Mouse (Mus musculus) hindbrain, embryonic 15.5 days (tissue): ENCODE measurements at regions not wholly inside any gene's neighbourhood (a gene's known extent, or its start where the extent isn't known, plus 50 kb on each side); places are given as distances from the start of the nearest gene placed in this dataset.
A peak's percentile ranks its signal among the peaks of the same experiment; 100 is the strongest.
"Not testable (repeated sequence)": the region's sequence is repeated elsewhere in the genome, so short reads cannot be mapped to it uniquely, and the experiment has no call there.

Source experiments
- ATAC-seq: fragments of 200-750 bp; cut with Nextera tagmentation; 2 replicates; pipeline ENCODE4 v1.8.0; 2017; ENCODE audit warnings: low read depth, moderate number of reproducible peaks, moderate TSS enrichment; ENCODE audit not compliant: low FRiP score
- H3K27ac ChIP-seq: fragments of 300-500 bp; sonication (generic); replicated peaks from 2 replicates; pipeline ENCODE4 v1.5.1; 2015; ENCODE audit warnings: mild to moderate bottlenecking, inconsistent platforms
- H3K27me3 ChIP-seq: fragments of 300-500 bp; sonication (generic); 2 replicates; pipeline ENCODE4 v1.6.1; 2015; ENCODE audit warnings: control low read depth, inconsistent platforms
- H3K36me3 ChIP-seq: fragments of 300-500 bp; sonication (generic); 2 replicates; pipeline ENCODE4 v1.6.1; 2015; ENCODE audit warnings: control low read depth, inconsistent platforms
- H3K4me1 ChIP-seq: fragments of 300-500 bp; sonication (generic); replicated peaks from 2 replicates; pipeline ENCODE4 v1.6.1; 2015; ENCODE audit warnings: control low read depth, inconsistent platforms
- H3K4me2 ChIP-seq: fragments of 300-500 bp; sonication (generic); 2 replicates; pipeline ENCODE4 v1.6.1; 2015; ENCODE audit warnings: moderate library complexity, mild to moderate bottlenecking, inconsistent platforms
- H3K4me3 ChIP-seq: fragments of 300-500 bp; sonication (generic); 2 replicates; pipeline ENCODE4 v1.5.1; 2015; ENCODE audit warnings: mild to moderate bottlenecking, inconsistent platforms
- H3K9ac ChIP-seq: fragments of 300-500 bp; sonication (generic); 2 replicates; pipeline ENCODE4 v1.6.1; 2015; ENCODE audit warnings: inconsistent platforms
- H3K9me3 ChIP-seq: fragments of 300-500 bp; sonication (generic); 2 replicates; pipeline ENCODE4 v1.6.1; 2016; ENCODE audit warnings: control low read depth, inconsistent platforms
- WGBS: fragments of 180-500 bp; shearing (Covaris S2); methylation state at CpG from one replicate; pipeline ENCODE4 v1.1.7; 2015; 5-methylcytosine and 5-hydroxymethylcytosine counted together

DNA sequence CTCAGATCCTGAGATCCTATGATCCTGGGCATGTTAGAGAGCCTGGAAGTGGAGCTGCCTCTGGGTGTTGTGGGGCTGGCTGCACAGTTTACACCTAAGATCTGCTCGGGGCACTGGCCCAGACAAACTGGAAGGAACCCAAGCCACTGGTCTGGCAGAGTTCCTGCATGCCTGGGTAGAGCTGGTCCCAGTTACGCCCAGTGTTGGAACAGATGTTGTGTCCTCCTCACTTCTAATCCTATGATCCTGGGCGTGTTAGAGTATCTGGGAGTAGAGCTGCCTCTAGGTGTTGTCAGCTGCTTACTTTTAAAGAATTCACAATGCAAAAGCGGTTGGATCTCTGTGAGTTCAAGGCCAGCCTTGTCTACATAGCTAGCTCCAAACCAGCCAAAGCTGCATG, 67.4 kb upstream of the Nt5e start:
- H3K4me3 ChIP-seq: no peak overlapping the region
- H3K4me1 ChIP-seq: no peaks in the 10 kb centered on the region
- H3K9me3 ChIP-seq: no peaks in the 10 kb centered on the region
- no peaks in the 10 kb centered on the region for H3K36me3 ChIP-seq
- no peak overlapping the region for H3K9ac ChIP-seq
- H3K27ac ChIP-seq: no peak overlapping the region
- H3K27me3 ChIP-seq: no peaks in the 10 kb centered on the region
- H3K4me2 ChIP-seq: no peak overlapping the region
- WGBS: 90% methylated on average over 4 of the region's 4 CpGs
- no peak for ATAC-seq

DNA sequence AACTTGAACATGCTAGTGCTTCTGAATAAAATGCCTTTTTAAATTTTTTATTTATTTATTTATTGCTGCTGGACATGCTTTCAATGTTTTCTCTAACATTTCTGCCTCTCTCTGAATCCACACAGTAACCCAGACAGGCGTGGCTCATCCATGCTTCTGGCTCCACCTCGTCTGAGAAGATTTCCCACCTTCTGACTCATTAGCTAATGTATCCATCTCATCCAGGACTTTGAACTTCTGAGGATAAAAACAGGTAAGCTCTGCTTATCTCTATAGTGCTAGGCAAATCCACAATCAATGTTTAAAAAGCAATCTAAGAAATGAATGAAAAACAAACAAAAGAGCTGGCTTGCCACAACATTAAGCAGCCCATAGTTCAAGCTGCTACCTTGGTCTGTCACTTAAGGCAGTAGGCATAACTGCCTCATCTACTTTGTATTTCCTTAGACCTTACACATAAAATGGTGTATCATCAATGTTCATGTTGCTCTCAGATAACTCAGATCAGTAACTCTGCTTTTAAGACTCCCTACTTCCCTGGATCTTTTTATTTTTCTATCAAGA, 66.8 kb upstream of the Nt5e start:
- H3K4me3 ChIP-seq: no peak overlapping the region
- no peak overlapping the region for H3K27ac ChIP-seq
- 81% methylated on average over 2 of the region's 2 CpGs for WGBS
- no peak overlapping the region for H3K9ac ChIP-seq
- H3K4me2 ChIP-seq: no peak overlapping the region
- H3K9me3 ChIP-seq: no peaks in the 10 kb centered on the region
- no peak for ATAC-seq
- no peaks in the 10 kb centered on the region for H3K27me3 ChIP-seq
- no peaks in the 10 kb centered on the region for H3K36me3 ChIP-seq
- H3K4me1 ChIP-seq: no peaks in the 10 kb centered on the region

DNA sequence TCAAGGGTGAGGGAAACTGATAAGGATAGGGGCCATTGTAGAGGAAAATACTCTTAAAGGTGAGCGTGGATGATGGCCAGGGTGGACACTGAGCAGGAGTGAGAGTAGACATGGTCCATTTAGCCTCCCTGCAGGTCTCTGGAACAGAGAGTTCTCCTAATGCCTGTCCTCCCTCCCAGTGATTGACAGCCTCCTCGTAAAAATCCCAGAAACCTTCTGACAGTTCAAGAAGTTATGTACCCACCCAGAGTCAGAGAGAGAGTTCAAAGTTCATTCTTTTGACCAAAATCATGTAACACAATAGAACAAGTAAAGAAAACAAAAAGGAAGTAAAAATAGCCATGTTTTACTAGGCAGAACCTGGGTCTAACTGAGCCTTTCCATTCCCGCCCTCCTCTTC, 64.5 kb upstream of the Nt5e start:
- H3K27me3 ChIP-seq: no peaks in the 10 kb centered on the region
- WGBS: 72% methylated on average over 3 of the region's 3 CpGs
- ATAC-seq: no peak
- H3K4me2 ChIP-seq: no peak overlapping the region
- no peak overlapping the region for H3K27ac ChIP-seq
- no peak overlapping the region for H3K4me3 ChIP-seq
- no peaks in the 10 kb centered on the region for H3K4me1 ChIP-seq
- no peaks in the 10 kb centered on the region for H3K9me3 ChIP-seq
- no peak overlapping the region for H3K9ac ChIP-seq
- no peaks in the 10 kb centered on the region for H3K36me3 ChIP-seq

DNA sequence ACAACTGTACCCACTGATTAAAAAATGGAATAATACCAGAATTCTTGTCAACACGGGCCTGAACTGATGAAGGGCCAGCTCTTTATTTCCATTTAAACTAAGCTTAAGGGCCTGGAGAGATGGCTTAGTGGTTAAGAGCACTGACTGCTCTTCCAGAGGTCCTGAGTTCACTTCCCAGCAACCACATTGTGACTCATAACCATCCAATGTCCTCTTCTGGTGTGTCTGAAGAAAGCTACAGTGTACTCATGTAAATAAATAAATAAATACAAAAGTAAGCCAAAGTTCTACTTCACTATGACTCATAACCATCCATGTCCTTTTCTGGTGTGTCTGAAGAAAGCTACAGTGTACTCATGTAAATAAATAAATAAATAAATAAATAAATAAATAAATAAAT, 60.7 kb upstream of the Nt5e start:
- not testable (repeated sequence) for H3K27ac ChIP-seq, H3K27me3 ChIP-seq, H3K36me3 ChIP-seq, H3K4me3 ChIP-seq, H3K9ac ChIP-seq, H3K9me3 ChIP-seq, H3K4me1 ChIP-seq, H3K4me2 ChIP-seq, ATAC-seq
- WGBS: 88% methylated on average over 1 of the region's 1 CpGs

DNA sequence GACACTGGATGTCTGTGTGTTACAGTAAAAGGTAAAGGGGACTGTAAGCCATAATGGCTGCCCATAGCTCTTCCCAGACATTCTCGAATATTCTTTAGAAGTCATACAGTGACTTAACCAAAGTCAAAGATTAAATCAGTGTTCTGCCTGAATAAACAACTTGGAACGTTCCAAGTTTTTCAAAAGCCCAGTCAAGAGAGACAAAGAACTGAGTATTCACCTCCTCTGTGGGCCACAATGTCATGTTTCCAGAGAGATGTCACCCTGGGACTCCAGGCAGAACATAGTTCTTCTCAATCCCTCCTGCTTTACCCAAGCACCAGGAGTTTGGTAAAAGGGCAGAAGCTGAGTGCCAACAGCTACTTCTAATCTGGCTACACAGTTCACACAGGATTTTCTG, 58.2 kb upstream of the Nt5e start:
- H3K9ac ChIP-seq: no peak overlapping the region
- no peaks in the 10 kb centered on the region for H3K27me3 ChIP-seq
- H3K9me3 ChIP-seq: no peaks in the 10 kb centered on the region
- no peak for ATAC-seq
- 67% methylated on average over 2 of the region's 2 CpGs for WGBS
- H3K36me3 ChIP-seq: no peaks in the 10 kb centered on the region
- no peak overlapping the region for H3K4me2 ChIP-seq
- no peak overlapping the region for H3K27ac ChIP-seq
- H3K4me3 ChIP-seq: no peak overlapping the region
- no peaks in the 10 kb centered on the region for H3K4me1 ChIP-seq

DNA sequence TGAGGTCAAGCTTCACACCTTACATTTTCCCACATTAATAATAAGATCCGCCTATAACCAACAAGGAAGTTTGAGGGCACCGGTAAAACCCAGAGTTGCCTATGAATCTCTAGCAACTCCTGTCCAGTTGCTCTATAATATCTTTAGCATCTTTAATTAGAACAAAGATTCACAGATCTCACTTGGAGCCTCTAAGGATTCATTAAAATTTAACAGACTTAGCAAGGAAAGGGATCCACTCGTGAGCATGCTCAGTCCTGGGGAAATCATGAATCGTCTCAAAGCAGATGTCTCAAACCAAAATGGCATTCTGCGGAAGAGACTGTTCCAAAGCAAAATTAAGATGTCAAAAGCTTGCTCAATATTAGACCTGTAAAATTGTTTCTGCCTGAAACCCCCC, 57.8 kb upstream of the Nt5e start:
- no peak overlapping the region for H3K27ac ChIP-seq
- no peak overlapping the region for H3K4me2 ChIP-seq
- H3K36me3 ChIP-seq: no peaks in the 10 kb centered on the region
- H3K27me3 ChIP-seq: no peaks in the 10 kb centered on the region
- no peaks in the 10 kb centered on the region for H3K9me3 ChIP-seq
- 82% methylated on average over 5 of the region's 5 CpGs for WGBS
- no peak for ATAC-seq
- no peaks in the 10 kb centered on the region for H3K4me1 ChIP-seq
- no peak overlapping the region for H3K4me3 ChIP-seq
- H3K9ac ChIP-seq: no peak overlapping the region

DNA sequence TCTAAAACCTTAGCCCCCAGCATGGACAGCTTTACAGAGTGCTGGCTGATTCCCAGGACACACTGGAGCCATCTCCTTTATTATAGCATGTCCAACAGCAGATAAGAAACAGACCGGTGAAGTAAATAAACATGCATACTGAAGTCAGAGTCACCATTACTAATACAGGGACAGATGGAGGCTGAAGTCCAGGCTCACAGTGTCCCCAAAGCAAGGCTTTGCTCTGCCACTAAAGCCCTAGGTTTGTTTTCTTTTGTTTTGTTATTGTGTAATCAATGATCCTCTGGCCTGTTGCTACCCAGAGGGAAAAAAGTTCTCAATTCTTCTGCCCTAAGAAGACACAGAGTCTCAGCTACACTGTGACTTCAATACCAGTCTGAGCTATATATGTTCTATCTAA, 56.2 kb upstream of the Nt5e start:
- Histone ChIP-seq H3K4me3 (no peak overlapping the region), H3K9me3 (no peaks in the 10 kb centered on the region), H3K36me3 (no peaks in the 10 kb centered on the region), H3K4me2 (no peak overlapping the region), H3K27me3 (no peaks in the 10 kb centered on the region), H3K27ac (no peak overlapping the region), H3K9ac (no peak overlapping the region), H3K4me1 (no peaks in the 10 kb centered on the region)
- no peak for ATAC-seq
- 90% methylated on average over 1 of the region's 1 CpGs for WGBS

DNA sequence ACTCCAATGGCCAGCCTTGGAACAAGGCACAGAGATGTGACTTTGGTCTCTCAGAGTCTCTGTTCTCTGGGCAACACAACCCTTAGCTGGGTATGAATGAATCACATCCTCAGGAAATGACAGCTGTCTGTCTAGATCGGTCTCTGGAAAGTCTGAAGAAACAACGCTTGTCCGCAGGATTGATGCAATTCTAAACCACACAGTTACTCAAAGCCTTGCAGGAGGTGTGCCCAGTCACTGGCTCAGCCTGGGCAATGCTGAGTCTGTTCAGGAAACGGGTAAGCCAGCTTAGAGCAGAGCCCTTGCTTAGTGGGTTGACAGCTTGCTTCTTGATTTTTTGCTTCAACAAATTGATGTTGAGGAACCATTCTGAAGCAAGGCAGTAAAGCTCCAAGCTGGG, 53.7 kb upstream of the Nt5e start:
- H3K27me3 ChIP-seq: no peaks in the 10 kb centered on the region
- no peak overlapping the region for H3K4me2 ChIP-seq
- 87% methylated on average over 4 of the region's 4 CpGs for WGBS
- H3K36me3 ChIP-seq: no peaks in the 10 kb centered on the region
- ATAC-seq: no peak
- no peaks in the 10 kb centered on the region for H3K4me1 ChIP-seq
- H3K27ac ChIP-seq: no peak overlapping the region
- no peak overlapping the region for H3K4me3 ChIP-seq
- no peaks in the 10 kb centered on the region for H3K9me3 ChIP-seq
- H3K9ac ChIP-seq: no peak overlapping the region

DNA sequence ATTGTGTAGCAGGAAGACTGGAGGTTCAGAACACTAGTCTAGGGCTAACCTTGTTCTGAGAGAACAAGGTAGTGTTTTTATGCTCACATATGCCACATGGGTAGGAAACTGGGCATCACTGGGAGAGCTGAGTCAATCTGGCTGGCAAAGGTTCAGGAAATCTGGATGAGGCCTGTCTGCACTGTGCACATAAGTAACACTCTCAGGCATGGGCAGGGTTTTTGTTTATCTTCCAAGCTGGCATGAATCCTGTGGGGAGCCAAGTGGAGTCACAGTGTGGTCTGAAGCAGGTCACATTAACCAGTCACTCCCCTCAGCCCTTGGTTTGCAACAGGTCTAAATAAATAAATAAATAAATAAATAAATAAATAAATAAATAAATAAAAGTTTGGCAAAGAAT, 53.0 kb upstream of the Nt5e start:
- Histone ChIP-seq H3K27ac (no peak overlapping the region), H3K4me3 (no peak overlapping the region), H3K27me3 (no peaks in the 10 kb centered on the region), H3K4me2 (no peak overlapping the region), H3K36me3 (no peaks in the 10 kb centered on the region), H3K4me1 (no peaks in the 10 kb centered on the region), H3K9me3 (no peaks in the 10 kb centered on the region), H3K9ac (no peak overlapping the region)
- 0 out of 2 replicates have a peak, but pooled peaks have one; percentile 51 for ATAC-seq

DNA sequence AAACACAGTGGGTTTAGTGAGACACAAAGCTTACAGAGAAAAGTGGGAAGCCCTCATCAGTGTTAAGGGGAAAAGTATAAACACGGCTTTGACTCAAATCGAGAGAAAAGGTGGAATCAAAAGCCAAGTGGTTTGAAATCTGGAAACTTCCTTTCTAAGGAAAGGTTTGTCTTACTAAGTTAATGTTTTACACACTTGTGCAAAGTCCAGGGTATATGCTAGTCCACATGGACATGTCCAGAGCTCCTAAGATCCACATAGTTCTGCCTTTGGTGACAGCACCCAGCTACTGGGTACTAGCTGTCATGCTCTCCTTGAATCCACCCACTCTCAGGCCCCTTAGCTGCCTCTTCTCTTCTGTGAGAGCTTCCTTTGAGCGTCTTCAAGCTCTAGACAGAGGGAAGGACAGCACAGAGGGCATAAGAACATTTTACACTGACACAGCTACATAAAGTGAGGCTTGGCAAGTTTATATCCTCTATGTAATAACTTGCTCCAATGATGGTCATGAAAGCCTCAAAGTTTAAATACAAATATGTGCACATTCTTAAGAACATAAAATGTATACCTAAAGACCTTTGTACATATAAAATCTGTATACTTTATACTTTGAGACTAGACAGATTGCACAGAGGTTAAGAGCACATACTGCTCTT, 52.2 kb upstream of the Nt5e start:
- Histone ChIP-seq H3K4me3 (no peak overlapping the region), H3K36me3 (no peaks in the 10 kb centered on the region), H3K4me1 (no peaks in the 10 kb centered on the region), H3K27me3 (no peaks in the 10 kb centered on the region), H3K9ac (no peak overlapping the region), H3K9me3 (no peaks in the 10 kb centered on the region), H3K4me2 (no peak overlapping the region), H3K27ac (no peak overlapping the region)
- WGBS: 82% methylated on average over 3 of the region's 3 CpGs
- ATAC-seq: no peak

DNA sequence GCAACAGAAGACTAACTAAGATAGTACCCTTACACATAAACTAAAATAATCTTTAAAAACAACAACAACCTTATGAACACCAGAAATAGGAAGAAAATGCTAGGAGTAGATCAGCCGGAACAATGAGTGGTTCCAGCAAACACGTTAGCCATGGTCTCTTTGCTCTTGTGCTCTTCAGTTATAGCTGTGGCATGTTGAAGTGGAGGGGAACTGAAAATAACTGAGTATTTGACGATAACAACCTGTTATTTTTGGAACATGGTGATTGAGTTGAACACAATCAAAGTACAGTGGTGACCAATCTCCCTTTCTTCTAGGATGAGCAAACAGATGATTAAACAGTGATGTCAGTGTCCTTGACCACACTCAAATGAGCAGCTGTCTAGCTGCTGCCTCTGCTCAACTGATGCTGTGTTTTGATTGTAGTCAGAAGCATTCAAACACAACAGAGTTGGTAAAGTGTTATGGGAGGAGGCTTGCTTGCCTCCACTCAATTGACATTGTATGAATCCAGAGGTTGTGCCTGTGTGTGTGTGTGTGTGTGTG, 50.9 kb upstream of the Nt5e start:
- Histone ChIP-seq H3K9ac (no peak overlapping the region), H3K27me3 (no peaks in the 10 kb centered on the region), H3K27ac (no peak overlapping the region), H3K4me1 (no peaks in the 10 kb centered on the region), H3K4me3 (no peak overlapping the region), H3K36me3 (no peaks in the 10 kb centered on the region), H3K4me2 (no peak overlapping the region), H3K9me3 (no peaks in the 10 kb centered on the region)
- no peak for ATAC-seq
- 89% methylated on average over 3 of the region's 3 CpGs for WGBS

DNA sequence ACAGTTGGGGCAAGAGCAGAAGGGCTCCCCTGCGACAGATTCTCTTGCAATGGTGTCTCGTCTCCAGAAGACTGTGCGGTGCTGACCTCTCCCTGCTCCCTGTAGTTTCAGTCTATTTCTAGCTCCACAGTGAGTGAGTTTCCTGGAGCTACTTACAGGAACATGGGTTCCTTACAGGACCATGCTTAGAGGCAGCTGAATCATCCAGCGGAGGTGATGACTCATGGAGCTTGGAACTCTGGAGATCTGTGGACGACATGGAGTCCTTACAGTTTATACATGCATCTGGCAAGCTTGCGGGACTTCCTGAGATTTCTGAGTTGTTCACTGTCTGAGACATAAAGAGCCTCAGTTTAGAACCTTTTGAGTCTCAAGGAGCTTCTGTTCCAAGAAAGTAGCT, 50.0 kb upstream of the Nt5e start:
- no peak overlapping the region for H3K27ac ChIP-seq
- no peak for ATAC-seq
- WGBS: 88% methylated on average over 6 of the region's 6 CpGs

More for the DNA sequence above, 50.0 kb upstream of the Nt5e start:
- no peaks in the 10 kb centered on the region for H3K36me3 ChIP-seq
- H3K4me1 ChIP-seq: no peaks in the 10 kb centered on the region
- H3K9ac ChIP-seq: no peak overlapping the region
- H3K27me3 ChIP-seq: no peaks in the 10 kb centered on the region
- no peak overlapping the region for H3K4me2 ChIP-seq
- no peak overlapping the region for H3K4me3 ChIP-seq
- no peaks in the 10 kb centered on the region for H3K9me3 ChIP-seq
